Mouse (Mus musculus): ENCODE measurements around the gene Pclaf.

Pclaf gene

DNA sequence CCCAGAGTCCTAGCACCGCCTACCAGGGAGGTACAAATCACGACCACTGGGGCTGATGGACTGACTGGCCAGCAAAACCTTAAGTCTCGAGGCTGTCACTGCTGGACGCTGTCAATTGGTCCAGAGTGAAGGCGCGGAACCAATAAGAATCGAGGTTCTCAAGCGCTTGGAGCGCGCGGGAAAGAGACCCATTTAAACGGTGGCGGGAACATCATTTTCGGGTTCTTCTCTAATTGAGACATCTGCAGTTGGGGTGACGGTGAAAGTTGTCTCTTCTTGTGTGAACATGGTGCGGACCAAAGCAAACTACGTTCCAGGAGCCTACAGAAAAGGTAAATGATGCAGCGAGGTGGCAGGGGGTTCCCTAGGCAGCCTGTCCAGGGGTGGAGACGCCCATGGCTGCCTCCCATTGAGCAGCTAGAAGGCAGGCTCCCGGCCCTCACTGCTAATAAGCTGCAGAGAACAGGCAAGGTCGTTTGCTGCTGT lies at the start of gene Pclaf:
Gene Pclaf (plus strand): TSS at position 95 of the 486 bp plus-strand sequence.
- no peak for DNase-seq

DNA sequence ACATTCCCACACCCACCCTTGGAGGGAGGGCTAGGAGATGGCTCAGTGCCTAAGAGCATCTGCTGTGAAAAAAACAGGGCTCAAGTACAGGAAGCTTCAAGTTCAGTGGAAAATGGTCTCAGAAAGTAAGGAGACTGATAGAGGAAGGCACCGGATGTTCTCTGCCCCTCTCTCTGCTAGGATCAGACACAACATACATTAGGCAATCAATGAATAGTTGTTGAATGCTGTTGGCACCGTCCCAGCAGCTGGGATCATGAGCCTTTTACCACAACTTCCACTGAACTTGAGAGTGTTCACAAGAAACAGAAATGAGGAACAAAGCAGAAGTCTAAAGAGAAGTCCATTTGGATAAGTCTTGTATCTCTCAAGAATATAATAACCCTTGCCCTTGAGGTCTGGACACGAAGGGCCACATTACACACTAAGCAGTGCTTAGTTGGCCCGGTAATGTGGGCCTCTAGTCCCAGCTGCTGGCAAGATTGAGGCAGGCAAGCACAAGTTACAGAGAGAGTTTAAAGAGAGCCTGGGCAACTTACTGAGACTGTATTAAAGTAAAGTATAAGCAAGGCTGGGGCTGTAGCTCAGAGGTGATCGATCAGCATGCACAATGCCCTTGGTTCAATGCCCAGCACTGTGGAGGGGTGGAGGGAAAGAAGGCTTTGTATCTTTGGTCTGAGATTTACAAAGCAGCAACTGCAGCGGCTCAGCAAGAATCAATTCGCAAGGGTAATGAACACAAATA lies 45.4 kb upstream of the Pclaf start:
- no peak for DNase-seq

DNA sequence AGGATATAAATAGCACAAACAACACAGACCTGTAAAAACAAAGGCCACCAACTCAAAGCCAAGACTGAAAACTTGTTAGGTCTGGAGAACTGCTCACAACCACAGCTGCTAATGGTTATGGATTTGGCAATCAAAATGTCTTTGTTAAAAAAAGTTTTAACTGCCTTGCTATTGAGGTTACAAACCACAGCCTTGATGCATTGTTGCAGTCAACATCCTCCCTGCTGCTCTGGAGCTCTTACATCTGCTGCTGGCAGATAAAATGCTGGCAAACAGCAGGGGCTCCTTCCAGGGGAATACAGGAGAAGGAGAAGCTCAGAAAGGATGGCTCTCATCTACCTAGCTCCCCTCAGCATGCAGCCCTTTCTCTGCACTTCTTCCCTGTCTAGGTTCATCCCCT lies 41.9 kb upstream of the Pclaf start:
- no peak for DNase-seq

DNA sequence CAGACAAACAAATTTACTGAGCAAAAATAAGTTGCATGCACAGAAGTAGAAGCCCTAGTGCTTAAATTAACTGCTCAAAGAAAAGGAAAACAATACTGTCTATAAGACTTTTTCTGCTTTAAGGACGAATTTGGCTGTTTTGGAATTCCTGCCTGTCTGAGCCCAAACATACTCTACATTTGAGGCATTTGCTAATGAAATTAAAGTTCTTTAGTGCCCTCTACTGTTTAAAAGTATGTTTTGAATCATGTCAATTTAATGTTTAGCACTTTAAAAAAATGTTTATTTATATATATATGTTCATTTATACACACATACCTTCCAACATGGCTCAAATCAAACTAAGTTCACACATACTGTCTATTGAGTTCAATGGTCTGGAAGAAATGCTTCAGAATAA lies 39.8 kb upstream of the Pclaf start:
- DNase-seq: no peak

DNA sequence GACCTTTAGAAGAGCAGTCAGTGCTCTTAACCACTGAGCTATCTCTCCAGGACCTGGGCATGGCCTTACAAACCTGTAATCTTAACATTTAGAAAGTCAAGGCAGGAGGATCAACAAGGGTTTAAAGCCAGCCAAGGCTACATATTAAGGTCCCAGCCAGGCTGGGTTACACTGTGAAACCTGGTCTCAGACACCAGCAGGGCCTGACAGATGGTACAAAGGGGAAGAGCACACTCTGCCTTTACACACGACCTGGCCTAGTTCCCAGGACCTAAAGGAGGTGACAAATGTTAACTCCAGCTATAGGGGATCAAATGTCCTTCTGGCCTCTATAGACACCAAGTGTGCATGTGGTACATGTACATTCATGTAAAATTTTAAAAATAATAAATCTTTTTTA lies 30.4 kb upstream of the Pclaf start:
- DNase-seq: peak; percentile 23

DNA sequence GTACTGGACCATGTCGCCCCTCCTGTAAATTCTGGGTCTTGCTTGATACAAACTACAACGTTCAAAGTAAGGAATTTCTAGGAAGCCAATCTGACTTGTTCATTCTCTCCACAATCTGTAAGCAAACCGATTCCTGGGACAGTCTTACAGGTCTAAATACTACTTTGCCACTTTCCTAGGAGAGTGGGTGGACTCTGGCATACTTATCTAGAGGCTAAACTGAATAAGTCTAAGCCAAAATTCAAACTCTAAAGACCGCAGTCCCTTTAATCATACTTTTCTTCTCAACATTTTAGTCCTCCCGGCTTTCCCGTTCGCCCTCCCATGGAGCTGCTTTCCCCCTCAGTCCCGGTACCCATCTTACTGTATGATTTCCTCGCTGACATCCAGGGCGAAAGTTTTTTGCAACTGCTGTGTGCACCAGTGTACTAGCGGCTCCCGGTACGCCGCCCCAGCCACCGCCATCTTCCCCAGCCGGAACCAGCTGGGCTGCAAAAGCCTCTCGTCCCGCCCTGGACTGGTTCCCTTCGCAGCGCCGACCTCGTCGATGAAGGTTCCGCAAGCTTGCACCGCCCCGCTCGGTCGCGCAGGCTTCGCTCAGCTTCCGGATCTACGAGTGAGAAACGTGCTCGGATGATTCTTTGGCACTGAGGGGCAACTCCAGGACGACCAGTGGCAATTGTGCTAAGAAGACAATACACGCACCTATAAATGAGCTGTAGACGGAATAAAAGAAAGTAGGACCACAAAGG lies 5.3 kb upstream of the Pclaf start:
- peak; percentile 82 for DNase-seq

DNA sequence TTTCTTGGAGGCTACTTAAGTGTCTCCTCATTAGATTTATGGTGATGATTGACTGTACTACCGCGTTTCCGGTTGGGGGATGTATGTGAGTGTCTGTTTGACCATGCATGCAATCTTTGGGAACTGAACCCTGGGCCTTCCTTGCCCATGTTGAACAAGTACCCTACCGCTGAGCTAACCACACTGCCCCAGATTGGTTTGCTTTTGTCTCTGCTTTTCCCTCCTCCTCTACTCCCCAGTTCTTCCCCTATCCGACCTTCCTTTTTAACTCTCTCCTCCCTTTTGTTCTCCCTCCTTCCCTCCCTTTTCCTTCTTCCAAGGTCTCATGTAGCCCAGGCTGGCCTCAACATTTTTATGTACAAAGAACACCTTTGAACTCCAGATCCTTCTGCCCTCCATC lies 1.1 kb downstream of the Pclaf start:
- no peak for DNase-seq

DNA sequence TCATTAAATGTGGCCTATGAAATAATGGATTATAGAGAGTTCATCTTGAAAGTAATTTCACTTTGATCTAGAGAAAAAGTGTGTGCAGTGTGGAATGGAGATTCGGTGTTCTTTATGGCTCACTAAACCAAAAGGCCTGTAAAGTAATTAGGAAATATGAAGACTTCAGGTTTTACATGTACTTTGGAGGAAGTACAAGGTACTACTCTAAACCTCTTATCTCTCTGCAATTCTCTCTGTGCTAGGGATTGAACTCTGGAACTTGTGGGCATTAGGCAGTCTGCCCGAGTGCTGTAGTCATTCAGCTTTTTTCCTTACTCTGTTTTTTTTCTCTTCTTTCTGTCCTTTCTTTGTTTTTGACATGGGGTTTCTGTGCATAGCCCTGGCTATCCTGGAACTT lies 6.9 kb downstream of the Pclaf start:
- DNase-seq: no peak

DNA sequence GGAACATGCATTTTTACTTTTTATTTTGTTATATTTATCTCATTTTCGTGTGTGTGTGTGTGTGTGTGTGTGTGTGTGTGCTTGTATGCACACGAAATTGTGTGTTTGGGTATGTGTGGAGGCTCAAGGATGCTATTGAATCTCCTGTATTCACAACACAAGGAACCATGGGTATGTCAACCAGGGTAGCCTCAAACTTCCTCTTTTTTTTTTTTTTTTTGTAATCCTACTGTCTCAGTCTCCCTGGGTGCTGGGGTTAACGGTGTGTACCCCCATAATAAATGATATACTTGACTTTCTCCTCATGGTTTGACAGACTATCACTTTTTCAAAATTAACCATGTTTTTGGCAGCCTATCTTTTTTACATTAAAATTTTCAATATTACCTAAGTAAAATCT lies 12.8 kb downstream of the Pclaf start:
- DNase-seq: no peak

DNA sequence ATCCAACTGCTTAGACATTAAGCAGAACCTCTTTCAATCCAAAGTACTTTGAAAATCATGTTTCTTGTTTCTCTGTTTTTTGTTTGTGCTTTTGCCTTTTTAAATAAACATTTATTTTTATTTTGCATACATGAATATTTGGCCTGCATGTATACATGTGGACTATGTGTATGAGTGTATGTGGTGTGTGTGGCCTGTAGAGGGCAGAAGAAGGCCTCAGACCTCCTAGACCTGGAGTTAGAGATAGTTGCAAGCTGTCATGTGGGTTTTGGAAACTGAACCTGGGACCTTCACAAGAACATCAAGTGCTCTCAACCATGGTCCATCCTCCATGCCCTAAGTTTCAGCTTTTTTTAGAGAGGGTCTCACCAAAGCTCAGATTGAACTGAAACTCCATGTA lies 13.4 kb downstream of the Pclaf start:
- no peak for DNase-seq

DNA sequence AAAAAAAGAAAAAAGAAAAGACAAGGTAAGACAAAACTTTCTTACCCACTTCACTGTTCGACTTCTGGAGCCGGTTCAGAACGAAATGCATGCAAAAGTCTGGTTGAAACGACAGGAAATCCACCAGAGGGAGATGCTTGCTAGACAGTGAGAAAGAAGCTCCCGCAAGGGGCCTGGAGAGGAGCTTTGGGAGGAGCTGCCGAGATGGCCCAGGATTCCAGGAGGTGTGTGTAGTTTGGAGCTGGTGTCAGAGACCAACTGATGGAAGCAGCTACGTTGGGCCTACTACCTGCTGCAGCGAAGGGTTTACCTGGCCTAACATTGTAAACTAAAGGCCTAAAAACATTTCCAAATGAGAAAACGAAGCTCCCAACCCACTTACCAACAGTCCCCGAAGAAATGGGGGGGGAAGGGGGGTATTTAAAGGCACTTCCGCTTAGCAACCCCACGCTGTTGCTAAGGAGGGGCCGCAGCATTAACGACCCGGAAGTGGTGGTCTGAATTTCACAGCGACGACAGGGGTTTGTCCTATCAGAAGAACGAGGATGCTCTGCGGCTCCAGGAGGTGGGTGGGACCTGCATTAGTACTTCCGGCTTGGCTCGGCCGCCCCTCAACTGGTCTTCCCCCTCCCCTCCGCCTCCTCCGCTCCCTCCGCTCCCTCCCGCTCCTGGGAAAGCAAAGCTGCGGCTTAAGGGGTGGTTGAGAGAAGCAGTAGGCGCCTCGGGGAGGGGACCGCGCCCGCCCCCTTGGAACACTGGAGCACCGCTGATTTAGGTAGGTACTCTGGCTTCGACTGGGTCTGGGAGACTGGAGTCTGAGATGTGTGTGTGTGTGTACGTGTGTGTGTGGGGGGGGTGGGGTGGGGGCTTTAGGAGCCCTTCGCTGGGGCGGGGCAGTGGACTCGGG lies 18.6 kb downstream of the Pclaf start, which contains the start of the genes Trip4 and Csnk1g1:
Gene Trip4 (minus strand): TSS at position 401 of the 907 bp plus-strand sequence.
Gene Csnk1g1 (plus strand): TSS at position 531 of the 907 bp plus-strand sequence.
- peak; percentile 94 for DNase-seq

DNA sequence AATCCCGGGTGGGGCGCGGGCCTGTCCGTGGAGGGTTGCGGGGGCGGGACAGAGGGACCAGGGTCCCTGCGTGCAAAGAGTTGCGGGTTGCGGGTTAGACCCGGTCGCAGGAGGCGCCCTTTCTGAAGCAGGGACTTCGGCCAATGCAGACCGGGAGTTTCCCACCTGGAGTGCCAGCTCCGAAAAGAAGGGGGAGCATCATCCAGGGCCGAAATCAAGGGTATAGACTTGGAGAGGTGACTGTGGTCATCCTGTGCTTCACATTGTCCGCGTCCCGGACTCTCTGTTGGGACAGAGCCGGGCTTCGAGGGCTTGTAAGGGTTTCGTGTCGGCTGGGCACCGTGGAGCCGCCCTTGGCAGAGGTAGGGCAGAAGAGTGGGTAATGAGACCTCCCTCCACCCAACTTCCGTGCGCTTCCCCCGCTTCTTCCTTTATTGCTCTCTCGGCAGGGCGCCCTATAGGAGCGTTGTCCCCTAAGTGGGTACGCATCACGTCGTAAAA lies 19.3 kb downstream of the Pclaf start:
- peak; percentile 69 for DNase-seq

DNA sequence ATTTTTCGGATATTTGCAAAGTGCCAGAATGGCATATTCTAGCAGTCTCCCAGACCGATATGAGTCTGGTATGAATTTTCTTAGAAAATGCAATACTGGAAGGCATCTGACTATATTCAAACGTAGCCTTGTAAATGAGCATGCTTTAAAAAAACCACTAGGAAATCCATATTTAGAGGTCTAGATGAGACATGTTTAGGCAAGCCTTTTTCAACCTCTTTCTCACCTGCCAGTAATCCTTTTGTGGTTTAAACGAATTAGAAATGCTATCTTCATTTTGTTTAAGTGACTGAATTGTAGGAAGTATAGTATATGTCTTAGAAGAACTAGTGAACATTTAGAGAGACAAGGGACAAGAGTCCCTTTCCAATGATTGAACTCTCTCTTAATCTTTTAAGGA lies 19.8 kb downstream of the Pclaf start:
- DNase-seq: no peak

DNA sequence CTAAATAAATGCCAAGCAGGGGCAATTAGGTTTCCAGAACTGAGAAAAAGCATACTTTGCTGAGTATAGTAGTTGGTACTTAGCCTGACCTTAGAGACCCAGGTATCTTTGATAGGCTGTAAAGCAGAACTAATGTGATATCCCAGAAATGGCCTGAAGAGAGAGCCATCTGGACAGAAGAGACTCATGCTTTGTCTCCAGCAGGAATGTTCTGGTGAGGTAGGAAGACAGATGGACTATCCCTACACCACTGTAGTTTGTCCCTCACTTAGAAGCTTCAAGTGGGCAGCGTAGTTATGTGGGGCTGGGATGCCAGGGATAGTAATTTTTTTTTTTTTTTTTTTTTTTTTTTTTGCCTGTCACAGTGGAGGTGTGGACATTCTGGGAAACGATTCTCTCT lies 23.9 kb downstream of the Pclaf start:
- DNase-seq: peak; percentile 45

DNA sequence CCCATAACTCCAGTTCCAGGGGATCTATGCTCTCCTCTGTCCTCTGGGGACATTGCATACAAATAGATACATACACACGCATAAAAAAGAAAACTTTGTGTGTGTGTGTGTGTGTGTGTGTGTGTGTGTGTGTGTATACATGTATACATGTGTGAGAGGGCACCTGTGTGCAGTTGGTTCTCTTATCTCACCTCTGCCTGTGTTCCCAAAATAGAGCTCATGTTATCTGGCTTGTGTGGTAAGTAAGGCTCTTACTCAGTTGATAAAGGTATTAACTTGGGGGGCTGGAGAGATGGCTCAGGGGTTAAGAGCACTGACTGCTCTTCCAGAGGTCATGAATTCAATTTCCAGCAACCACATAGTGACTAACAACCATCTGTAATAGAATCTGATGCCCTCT lies 27.0 kb downstream of the Pclaf start:
- DNase-seq: no peak

DNA sequence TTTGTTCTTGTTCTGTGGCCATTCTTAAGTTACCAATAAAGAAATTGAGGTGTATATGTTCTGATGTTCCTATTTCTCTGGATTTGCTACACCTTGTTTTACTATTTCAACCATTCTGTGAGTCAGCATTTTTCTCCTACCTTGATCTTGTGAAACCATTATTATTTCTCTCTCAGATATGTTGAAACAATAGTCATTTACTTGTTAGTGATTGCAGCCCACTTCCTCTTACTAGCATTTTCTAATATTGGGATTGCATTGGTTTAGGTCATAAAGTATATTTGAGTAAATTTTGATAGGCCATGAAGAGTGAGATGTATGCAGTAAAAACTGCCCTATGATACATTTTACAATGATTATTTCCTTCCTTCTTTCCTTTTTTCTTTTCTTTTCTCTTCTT lies 38.4 kb downstream of the Pclaf start:
- no peak for DNase-seq

DNA sequence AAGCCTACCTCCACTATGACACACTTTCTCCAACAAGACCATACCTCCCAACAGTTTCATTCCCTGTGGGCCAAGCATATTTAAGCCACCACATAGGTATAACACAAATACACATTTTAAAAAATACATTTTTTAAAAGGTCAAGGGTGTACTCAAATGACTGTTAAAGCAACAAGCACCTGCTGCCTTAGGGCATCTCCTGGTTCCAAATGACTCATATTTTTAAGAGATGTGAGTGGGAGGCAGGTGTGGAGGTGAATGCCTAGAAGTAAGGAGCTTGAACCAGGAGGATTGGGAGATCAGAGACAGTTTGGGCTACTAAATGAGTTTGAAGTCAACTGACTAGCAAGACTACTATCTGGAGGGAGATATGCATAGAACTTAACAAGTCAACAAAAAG lies 39.8 kb downstream of the Pclaf start:
- DNase-seq: no peak

DNA sequence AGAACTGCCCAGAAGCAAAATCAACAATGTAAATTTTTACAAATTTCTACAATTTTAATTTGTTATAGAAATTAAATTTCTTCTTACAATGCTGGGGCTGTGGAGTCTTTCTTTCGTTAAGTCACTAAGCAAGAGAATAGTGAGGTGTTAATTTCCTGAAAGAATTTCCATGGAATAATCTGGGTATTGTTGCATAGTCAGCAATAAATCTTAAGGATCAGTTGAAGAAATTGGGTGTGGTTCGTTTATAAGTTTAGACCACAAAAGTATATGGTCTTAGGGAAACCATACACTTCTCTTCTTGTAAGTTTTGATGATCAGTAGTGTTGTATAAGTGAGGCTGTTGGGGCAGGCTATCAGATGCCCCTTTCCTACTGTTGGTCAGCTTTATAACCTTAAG lies 47.5 kb downstream of the Pclaf start:
- no peak for DNase-seq

DNA sequence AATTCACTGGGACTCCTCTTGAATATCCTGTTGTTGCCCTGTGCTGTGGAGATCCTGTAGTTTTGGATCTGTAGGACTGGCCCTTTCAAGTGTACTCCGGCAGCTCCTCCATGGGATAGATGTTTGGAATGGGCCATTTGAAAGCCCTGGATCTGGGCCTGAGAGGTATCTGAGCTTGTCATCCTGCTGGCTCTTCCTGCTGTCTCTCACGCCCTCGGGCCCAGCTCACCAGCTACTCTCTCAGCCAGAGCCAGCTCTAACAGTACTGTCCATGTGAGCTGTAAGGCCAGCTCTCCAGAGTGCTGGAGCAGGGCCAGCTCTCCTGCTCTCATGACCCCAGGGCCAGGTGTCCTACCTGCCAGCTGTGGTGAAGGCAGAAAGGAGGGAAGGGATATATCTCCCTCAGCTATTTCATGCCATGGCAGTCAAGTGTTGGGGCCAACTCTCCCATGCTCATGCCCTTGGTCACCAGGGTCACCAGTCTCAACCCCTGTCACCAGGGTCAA lies 61.1 kb downstream of the Pclaf start:
- no peak for DNase-seq

All from cerebellum, adult 11 months (tissue).